Mouse (Mus musculus): Measurements from ENCODE around the gene Cdc34.

GRCm38 (mm10) chr10:79666493-79666892 is 15.5 kb upstream of the Cdc34 start:
- TF ChIP-seq CTCF (IDR thresholded peaks at IDR 0.05; ENCODE audit: low read depth) (no peak), EP300 (IDR thresholded peaks at IDR 0.05; ENCODE audit: low read depth) (no peak)
